Mouse (Mus musculus) inflammation-experienced regulatory T-cells, adult 16 weeks (primary cell): Measurements from ENCODE around the gene Olfr930. TPM values are rescaled to one million over a fixed set of nuclear protein-coding genes. Genes with fewer than 3 reads are reported as not detected.

Experiments used
- polyA plus RNA-seq: library from polyadenylated mRNA; unstranded; fragments of 100-300 nt; shearing (Covaris generic); gene quantifications from one replicate; pipeline ENCODE4 v1.2.1, GENCODE M21; 2017

Olfr930 gene
- polyA plus RNA-seq = not detected

DNA sequence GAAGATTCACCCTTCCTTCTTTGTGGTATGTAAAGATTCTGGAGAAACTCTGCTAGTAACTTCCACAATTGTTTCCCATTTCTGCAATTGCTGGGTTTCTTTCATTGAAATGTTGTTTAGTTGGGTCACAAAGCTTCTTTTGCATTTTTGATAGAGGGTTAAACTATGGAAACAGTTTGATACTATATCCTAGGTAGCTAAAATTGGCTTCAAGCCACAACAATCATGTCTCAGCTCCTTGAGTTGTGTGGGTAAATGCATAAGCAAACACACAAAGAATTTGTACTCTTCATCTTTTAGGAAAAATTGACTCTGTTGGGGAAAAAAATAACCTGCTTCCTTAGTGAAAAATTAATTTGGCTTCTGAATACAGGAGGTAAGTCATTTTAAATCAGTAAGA, at the start of gene Olfr930:
Olfr930 (plus strand) TSS at position 301 of the 400 bp plus-strand sequence.

DNA sequence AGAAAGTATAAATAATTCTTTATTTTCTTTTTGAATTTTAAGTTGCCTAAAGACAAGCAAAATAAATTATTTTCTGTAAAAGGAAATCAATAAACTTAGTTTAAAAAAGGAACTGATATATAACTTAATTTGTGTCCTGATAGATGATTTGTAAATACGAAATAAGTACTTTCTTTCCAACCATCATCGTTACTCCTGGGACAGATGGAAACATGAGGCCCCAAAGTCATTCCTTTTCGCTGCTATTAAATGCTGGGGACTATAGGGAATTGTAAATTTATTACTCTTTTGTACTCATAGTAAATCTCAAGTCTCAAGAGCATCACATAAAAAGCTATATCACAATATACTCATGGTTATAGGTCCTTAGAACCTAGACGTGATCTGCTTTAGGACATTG, 42.4 kb downstream of the Olfr930 start, which contains the start of gene Olfr933:
Olfr933 (plus strand) TSS at position 301 of the 400 bp plus-strand sequence.

Other genes starting within 250 kb of the Olfr930 start
- gene Olfr919, start 226.1 kb upstream of the Olfr930 start, polyA plus RNA-seq = not detected
- 58.3 TPM for gene Vwa5a, start 211.5 kb upstream of the Olfr930 start, polyA plus RNA-seq
- gene Olfr920, start 177.5 kb upstream of the Olfr930 start, polyA plus RNA-seq = 0.10 TPM
- gene Olfr921, start 156.7 kb upstream of the Olfr930 start, polyA plus RNA-seq = not detected
- not detected for gene Olfr922, start 115.2 kb upstream of the Olfr930 start, polyA plus RNA-seq
- gene Olfr923, start 103.3 kb upstream of the Olfr930 start, polyA plus RNA-seq = not detected
- gene Olfr924, start 85.4 kb upstream of the Olfr930 start, polyA plus RNA-seq = not detected
- gene Olfr26, start 74.7 kb upstream of the Olfr930 start, polyA plus RNA-seq = not detected
- not detected for gene Olfr926, start 52.7 kb upstream of the Olfr930 start, polyA plus RNA-seq
- not detected for gene Olfr933, start 42.5 kb downstream of the Olfr930 start, polyA plus RNA-seq
- gene Olfr934, start 58.5 kb downstream of the Olfr930 start, polyA plus RNA-seq = not detected
- not detected for gene Olfr935, start 69.9 kb downstream of the Olfr930 start, polyA plus RNA-seq
- gene Olfr146, start 93.6 kb downstream of the Olfr930 start, polyA plus RNA-seq = not detected
- not detected for gene Olfr937, start 135.1 kb downstream of the Olfr930 start, polyA plus RNA-seq
- gene Olfr938, start 149.1 kb downstream of the Olfr930 start, polyA plus RNA-seq = not detected
- gene Olfr27, start 198.3 kb downstream of the Olfr930 start, polyA plus RNA-seq = not detected
- 0.04 TPM for gene Olfr943, start 236.5 kb downstream of the Olfr930 start, polyA plus RNA-seq